Mouse (Mus musculus): ENCODE measurements at regions not wholly inside any gene's neighbourhood (a gene's known extent, or its start where the extent isn't known, plus 50 kb on each side); places are given as distances from the start of the nearest gene placed in this dataset.

GRCm38 (mm10) chr13:115508646-115509045, 406.9 kb upstream of the Itga1 start:
- TF ChIP-seq POLR2A (IDR thresholded peaks at IDR 0.05; ENCODE audit: insufficient read depth, low read length) (no peak), CTCF (IDR thresholded peaks at IDR 0.05; ENCODE audit: low read depth, low read length) (no peak), EP300 (IDR thresholded peaks at IDR 0.05; ENCODE audit: insufficient read depth, low read depth, low read length) (no peak)

All from ES-Bruce4 (cell line).